Comparison of ENCODE assay signal across 12 mouse cellular contexts in genomic region chr10:85517223-85518110, GRCm38 (mm10).
DNase-seq lines count a peak whose midpoint lies in the region; ATAC-seq and TF ChIP-seq lines count a peak whose summit lies in the region.
"Had no signal": no experiment of that assay in that cellular context is flagged by ENCODE, and none has a peak within 500 bp of the region (broad histone marks: within the 10 kb centered on the region; RNA-seq: fewer than 3 reads in every experiment).

No protein-coding gene starts in this region.

- H3K36me3 ChIP-seq in neural tube, embryonic 15.5 days, result no peaks in the 10 kb centered on the region
- no peaks in the 10 kb centered on the region for H3K36me3 ChIP-seq in hindbrain, postnatal 0 days (ENCODE audit: insufficient read depth, low read length)
- H3K36me3 ChIP-seq: neural tube, embryonic 12.5 days had no signal

- ATAC-seq in neural tube, embryonic 15.5 days (ENCODE audit: low FRiP score), result no peak
- ATAC-seq in hindbrain, postnatal 0 days, result 0 out of 2 replicates have a peak, but pooled peaks have one; percentile 54
- ATAC-seq in monocyte, adult 5-6 weeks (replicated peaks; ENCODE audit: insufficient number of reproducible peaks, low FRiP score, low TSS enrichment, poor library complexity, severe bottlenecking), result no peak

- TF ChIP-seq CTCF in hindbrain, postnatal 0 days (IDR thresholded peaks at IDR 0.05; ENCODE audit: low read depth), result no peak

- peaks cover 11% of the 10 kb centered on the region for H3K4me1 ChIP-seq in neural tube, embryonic 15.5 days
- peaks cover 7% of the 10 kb centered on the region for H3K4me1 ChIP-seq in hindbrain, postnatal 0 days (ENCODE audit: insufficient read depth, low read length)

- peak; percentile 60 for DNase-seq in embryo, embryonic 10 days (ENCODE audit: low spot score)
- DNase-seq in embryo, embryonic 9.5 days (ENCODE audit: extremely low spot score), result no peak
- DNase-seq in neural tube, embryonic 10.5 days (ENCODE audit: extremely low spot score, low spot score), result peak; percentile 42
- peak; percentile 58 for DNase-seq in hindbrain, postnatal 0 days (ENCODE audit: low spot score)
- peak; percentile 26 for DNase-seq in right cerebral cortex, postnatal 14 days
- no peak for DNase-seq in kidney, postnatal 36 days
- DNase-seq: layer of hippocampus, adult 9-11 months had no signal

- no peaks in the 10 kb centered on the region for H3K27me3 ChIP-seq in neural tube, embryonic 15.5 days (replicated peaks)
- H3K27me3 ChIP-seq in hindbrain, postnatal 0 days (ENCODE audit: insufficient read depth, low read length), result no peaks in the 10 kb centered on the region
- H3K27me3 ChIP-seq: neural tube, embryonic 12.5 days had no signal

- H3K9ac ChIP-seq in neural tube, embryonic 15.5 days (replicated peaks), result no peak overlapping the region
- H3K9ac ChIP-seq in hindbrain, postnatal 0 days (replicated peaks; ENCODE audit: low read length), result no peak overlapping the region
- H3K9ac ChIP-seq: neural tube, embryonic 12.5 days had no signal

- no peak overlapping the region for H3K27ac ChIP-seq in neural tube, embryonic 15.5 days (replicated peaks)
- no peak overlapping the region for H3K27ac ChIP-seq in hindbrain, postnatal 0 days
- H3K27ac ChIP-seq: macrophage; neural tube, embryonic 12.5 days; stomach, postnatal 0 days had no signal

- no peak overlapping the region for H3K4me2 ChIP-seq in neural tube, embryonic 15.5 days
- no peak overlapping the region for H3K4me2 ChIP-seq in hindbrain, postnatal 0 days (ENCODE audit: low read depth, low read length)
- H3K4me2 ChIP-seq: neural tube, embryonic 12.5 days had no signal

- H3K9me3 ChIP-seq in neural tube, embryonic 15.5 days (replicated peaks), result no peaks in the 10 kb centered on the region
- H3K9me3 ChIP-seq in hindbrain, postnatal 0 days (ENCODE audit: low read length), result no peaks in the 10 kb centered on the region
- H3K9me3 ChIP-seq: neural tube, embryonic 12.5 days had no signal

- 64% methylated on average over 13 of the region's 13 CpGs for WGBS in neural tube, embryonic 15.5 days
- WGBS in hindbrain, postnatal 0 days, result 61% methylated on average over 13 of the region's 13 CpGs

- H3K4me3 ChIP-seq in neural tube, embryonic 15.5 days (replicated peaks), result no peak overlapping the region
- no peak overlapping the region for H3K4me3 ChIP-seq in hindbrain, postnatal 0 days (ENCODE audit: low read length)
- H3K4me3 ChIP-seq: neural tube, embryonic 12.5 days had no signal

Comparison
In these comparisons a context has a peak if more than half of its experiments do, and no peak if none do; other contexts are left out.
1. DNase-seq: peak in embryo, embryonic 10 days (single experiment), neural tube, embryonic 10.5 days (single experiment), hindbrain, postnatal 0 days (single experiment) and right cerebral cortex, postnatal 14 days (single experiment); none in embryo, embryonic 9.5 days (single experiment) and kidney, postnatal 36 days (0 of 2).